Mouse (Mus musculus): Measurements from ENCODE around the gene Ankrd12.

- TF ChIP-seq EP300 (IDR thresholded peaks at IDR 0.05; ENCODE audit: insufficient read depth, low read depth, low read length): no peak
- no peak for TF ChIP-seq POLR2A (IDR thresholded peaks at IDR 0.05; ENCODE audit: insufficient read depth, low read depth, low read length)
Measured at GRCm38 (mm10) chr17:66100566-66101379, 23.9 kb upstream of the Ankrd12 start.

Measured in heart, adult 2 months (tissue).